Mouse (Mus musculus): ENCODE data around the gene Cyp39a1.

DNA sequence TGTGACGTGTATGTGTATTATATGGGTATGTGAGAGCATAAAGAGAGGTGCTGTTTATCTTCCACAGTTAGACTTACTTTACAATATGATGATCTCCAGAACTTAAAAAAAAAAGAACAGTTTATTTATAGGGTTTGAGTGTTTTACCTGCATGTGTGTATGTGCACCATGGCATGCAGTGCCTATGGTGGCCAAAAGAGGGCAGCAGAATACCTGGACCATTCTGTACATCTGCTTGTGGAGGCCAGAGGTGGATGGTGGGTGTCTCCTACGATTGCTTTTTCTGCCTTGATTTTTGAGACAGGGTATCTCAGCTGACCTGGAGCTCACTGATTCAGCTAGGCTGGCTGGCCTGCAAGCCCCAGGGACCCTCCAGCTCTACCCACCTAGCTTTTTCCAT lies 57.3 kb downstream of the Cyp39a1 start:
- TF ChIP-seq CTCF (IDR thresholded peaks at IDR 0.05; ENCODE audit: low read depth) (no peak), EP300 (IDR thresholded peaks at IDR 0.05; ENCODE audit: low read depth) (no peak)
